Mouse (Mus musculus): ENCODE measurements at regions not wholly inside any gene's neighbourhood (a gene's known extent, or its start where the extent isn't known, plus 50 kb on each side); places are given as distances from the start of the nearest gene placed in this dataset.

DNA sequence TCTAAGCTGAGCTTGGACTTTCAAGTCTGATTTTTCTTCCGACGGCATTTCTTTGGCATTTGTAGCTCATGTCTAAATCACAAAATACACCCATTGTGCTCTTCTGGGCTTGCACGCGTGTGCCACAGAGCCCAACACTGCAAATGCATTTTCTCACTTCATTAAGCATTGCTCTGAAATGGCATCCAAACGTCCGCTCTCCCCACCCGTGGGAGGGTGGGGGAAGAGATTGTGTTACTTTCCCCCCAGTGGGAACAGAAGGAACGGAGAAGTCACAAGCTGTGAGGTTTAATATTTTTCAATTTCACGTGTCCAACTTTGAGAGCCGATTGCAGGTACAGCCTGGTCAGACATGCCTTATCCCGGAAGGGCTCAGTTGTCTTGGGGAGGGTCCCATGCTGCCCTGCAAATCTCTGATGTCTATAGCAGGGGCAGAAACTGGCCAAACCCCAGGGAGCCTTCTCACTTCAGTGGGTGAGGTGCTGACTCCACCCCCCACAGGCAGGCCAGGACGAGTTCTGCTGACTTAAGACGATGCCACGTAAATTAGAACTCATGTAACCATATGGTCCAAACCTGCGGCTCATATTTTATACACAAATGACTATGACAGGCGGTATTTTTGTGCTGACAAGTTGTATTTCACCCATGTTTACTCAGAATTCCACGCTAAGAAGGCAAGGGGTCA, 371.5 kb upstream of the Nfe2l3 start:
- DNase-seq = no peak

DNA sequence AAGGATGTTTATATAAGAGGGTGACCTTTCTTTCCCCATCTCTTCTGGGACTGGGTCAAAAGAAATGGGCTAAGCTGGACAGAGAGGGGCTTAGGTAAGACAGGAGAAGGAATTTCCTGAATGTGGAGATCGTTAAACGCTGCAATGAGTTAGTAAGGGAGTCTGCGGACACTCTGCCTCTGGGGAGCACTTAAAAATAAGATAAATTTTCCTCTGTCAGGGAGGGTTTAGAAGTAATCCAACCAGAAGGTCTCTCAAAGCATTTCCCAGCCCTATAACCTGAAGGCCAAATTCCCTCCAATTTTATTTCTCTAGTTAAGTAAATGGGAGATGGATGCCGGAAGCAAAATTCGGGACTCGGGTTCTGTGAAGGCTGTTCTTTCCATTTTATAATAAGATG, 367.3 kb upstream of the Nfe2l3 start:
- DNase-seq = no peak

- no peak for DNase-seq
Measured at GRCm38 (mm10) chr6:51067332-51067731, 365.1 kb upstream of the Nfe2l3 start.

GRCm38 (mm10) chr6:51069945-51070344, 362.5 kb upstream of the Nfe2l3 start:
- no peak for DNase-seq

DNA sequence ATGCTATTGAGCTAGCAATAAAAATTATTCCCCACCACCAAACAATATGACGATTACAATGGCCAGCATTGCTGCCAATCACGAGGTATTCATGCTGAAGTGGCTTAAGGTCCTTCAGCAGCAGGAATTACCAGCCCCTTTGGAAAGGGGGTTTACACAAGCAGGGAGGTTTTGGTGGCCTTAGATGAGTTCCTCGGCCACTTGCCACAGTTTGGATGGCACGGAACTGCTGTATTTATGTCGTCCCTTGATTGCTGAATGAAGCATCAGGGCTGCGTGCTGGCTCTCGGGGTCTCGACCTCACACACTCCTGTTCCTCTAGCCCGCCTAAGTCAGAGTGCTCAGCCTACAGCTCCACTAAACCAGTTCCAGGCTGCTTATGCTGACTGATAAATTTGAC, 361.2 kb upstream of the Nfe2l3 start:
- DNase-seq = no peak

- DNase-seq = no peak
Measured at GRCm38 (mm10) chr6:51075026-51075425, 357.4 kb upstream of the Nfe2l3 start.

DNA sequence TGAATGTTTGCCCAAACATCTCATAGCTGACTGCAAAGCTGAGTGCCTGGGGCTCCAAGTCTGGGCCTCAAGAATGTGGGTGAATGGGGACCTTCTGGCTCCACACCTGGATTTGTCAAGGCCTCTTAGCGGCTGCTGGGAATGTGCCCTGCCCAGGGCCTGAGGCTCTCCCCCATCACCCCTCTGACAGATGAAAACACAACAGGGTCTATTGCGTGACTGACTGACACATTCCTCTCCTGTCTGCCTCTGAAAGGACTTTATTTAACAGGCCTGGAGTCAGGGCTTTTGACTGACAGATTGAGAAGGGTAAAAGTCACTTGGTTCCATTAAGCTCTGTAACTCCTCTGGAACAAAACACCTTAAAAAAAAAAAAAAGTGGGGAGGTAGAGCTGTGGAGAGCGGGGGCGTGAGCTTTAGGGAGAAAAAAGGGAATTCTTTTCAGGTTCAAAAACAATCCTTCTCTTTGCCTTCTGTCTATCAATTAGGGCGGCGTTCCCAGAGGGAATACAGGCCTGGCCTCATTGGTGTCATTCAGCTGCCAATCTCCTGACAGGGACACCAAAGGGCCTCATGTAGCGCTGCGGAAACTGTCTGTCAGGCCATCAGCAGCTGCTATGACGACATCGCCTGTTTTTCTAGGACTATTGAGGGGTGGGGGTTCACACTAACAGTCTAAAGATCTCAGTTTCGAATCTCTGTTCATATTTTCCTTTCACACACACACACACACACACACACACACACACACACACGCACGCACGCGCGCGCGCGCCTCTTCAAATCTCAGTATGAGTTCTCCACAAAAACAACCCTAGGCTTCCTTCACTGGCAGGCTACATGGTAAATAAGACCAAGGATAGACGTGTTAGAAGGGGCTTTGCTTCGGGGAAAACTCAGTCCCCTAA, 355.4 kb upstream of the Nfe2l3 start:
- DNase-seq = no peak

DNA sequence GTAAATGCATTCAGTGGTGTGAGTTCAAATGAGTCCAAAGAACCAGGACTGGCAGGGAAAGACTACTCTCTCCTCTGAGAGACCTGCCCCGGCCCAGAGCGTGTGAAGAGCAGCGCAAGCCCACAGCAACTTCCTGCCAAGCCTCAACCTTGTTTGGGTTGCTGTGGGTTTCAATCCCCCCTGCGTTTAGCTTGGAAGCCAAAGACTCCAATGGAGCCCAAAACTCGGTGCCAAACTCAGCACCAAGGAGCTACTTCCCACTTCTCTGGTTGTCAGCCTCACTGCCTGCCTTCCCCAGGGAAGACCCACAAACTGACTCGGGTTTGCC, 354.7 kb upstream of the Nfe2l3 start:
- DNase-seq = no peak

DNA sequence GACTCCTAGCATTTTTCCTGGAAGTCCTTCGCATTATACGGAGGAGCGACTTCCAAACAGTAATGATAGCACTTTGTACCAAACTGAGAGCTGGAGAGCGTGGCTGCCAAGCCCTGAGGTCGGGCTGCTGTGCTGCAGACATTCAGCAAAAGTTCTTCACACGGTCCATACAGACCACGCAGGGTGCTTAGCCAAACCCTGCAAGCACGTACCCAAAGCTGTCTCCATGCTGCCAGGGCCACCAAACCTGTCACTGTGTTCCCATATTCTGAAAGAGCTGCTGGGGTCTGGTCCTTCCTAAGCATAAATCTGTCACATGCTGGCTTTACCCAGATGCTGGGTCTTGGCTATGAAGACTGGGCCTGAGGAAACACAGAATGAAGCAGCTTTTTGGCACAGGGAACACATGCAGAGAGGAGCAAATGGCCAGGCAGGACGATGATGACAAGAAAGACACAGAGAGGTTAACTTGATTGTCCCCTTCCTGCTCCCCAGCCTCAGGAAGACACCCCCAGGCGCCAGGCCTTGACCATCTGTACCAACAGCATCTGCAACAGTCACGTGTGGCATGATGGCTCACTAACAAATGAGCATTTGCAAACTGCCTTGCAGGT, 354.0 kb upstream of the Nfe2l3 start:
- no peak for DNase-seq

DNA sequence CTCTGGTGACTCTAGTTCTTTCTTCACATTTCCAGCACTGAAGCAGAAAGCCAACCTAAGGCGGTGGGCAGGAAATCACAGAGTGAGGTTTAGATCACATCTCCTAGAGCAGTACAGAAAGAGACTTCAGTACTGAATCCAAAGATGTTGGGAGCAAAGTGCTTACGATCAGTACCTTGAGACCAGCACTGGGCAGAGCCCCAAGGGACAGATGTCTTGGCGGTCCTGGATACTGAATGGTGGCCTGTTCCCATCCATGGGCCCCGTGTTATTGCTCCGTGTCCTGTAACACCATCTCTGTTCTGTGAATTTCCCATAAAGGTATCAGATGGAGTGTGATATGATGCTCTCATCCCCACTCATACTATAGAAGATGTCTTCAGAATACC, 353.5 kb upstream of the Nfe2l3 start:
- no peak for DNase-seq

DNA sequence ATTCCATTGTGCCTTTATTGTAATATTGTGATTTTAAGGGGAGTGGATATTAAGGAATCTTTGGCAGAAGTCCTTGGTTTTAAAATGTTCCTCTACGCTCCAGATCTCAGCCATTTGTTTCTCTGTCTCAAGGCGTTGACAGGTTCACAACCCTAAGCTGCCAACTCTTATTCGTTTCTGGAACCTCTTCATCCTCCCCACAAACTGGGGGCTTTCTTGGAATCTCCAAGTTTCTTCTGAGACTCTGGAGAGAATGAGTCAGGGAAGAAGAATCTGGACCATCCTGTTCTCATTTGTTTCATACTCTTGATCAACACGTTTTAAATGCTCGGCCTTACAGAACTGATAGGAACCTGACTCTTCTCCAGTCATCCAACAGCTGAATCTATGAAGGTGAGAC, 351.4 kb upstream of the Nfe2l3 start:
- no peak for DNase-seq

DNA sequence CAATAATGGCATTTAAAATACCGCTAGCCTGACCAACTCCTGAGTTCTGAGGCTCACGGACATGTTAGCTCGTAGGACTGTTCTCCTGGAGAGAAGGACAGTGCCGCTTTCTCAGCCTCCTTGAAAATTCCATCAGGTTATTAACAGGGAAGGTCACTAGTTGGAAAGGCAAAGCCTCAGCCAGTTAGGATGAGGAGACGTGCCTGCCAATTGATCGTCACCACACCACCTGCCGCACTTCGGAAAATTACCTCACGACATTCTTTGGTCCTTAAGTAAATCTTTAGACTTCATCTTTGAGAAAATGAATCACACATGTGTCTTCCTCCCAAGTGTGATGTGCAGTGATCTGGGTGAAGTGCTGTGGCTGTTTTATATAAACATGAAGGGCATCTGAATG, 347.8 kb upstream of the Nfe2l3 start:
- no peak for DNase-seq

GRCm38 (mm10) chr6:51085547-51085946, 346.9 kb upstream of the Nfe2l3 start:
- DNase-seq = no peak

DNA sequence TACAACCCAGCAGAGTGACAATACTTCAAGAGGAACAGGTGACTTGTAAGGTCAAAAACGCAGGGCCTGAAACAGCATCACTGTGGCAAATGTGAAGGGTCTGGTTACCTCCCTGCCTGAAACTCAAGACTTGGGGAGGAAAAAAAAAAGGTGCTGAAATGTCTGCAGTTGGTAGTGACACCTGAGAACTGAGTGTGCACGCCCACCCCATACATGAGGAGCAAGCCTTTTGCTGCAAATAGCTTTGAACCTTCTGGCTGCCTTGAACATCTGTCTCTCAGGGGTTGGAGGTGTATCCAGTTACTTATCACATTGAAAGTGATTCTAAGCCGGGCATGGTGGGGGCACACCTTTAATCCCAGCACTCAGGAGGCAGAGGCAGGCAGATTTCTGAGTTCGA, 346.1 kb upstream of the Nfe2l3 start:
- no peak for DNase-seq

DNA sequence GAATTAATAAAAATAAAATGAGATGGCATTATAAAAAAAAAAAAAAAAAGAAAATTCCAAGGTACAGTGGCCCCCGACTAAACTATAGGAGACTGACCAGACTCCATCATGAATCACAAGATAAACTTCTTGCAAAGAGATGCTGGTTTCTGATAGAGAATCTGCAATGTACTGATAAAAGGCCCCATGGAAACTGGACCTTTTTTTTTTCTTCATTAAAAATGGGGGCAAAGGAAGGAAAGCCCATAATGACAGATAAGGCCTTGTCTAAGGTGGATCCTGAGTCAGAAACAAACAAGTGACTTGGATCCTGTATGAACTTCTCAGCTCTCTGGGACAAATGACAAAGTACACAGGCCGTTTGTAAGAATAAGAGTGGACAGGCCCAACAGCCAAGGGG, 344.7 kb upstream of the Nfe2l3 start:
- DNase-seq = no peak

DNA sequence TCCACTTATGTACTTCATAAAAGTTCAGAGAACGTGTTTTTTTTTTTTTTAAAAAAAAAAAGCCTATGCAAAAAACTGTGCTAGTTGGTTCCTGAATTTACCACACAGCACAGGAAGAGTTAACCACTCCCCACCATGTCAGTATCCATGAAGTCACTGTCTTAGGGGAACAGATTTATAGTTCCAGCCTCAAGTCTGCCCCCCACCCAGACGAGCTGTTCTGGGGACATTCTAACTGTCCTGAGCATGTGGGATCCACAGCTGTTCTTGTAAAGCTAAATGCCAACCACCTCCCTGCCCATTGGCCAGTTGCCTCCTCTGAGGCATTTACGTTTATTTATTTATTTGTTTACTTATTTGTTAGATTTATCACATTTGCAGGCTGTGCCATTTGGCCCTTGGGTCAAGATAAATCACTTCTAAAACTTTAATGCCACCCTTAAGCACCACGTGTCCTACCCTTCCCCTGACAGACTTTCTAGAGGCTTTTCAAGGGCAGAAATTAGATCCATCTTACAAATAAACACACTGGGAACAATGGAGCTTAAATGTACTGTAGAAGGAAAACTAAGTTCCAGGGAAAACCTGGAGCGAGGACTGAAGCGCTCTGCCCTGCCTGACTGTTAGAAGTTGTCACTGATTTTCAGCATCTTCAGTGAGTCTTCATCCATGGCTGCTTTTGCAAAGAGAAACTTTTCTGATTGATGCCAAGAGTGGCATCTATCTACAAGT, 343.7 kb upstream of the Nfe2l3 start:
- no peak for DNase-seq

DNA sequence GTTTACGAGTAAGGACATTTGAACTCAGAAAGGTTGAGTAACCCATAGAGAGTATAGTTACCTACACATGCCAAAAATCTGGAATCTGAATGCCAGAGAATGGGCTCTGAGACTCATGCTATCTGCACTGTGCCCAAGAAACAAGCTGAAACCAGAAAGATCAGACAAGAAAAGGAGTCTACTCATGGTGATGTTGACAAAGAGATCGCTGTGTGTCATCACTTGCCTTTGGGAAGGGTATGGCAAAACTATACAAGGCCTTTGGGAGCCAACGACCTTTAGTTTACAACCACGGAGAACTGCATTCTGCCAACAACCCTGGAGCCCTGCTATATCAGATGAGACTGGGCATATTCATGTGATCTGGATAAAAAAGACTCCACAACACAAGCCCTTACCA, 339.3 kb upstream of the Nfe2l3 start:
- DNase-seq = no peak

GRCm38 (mm10) chr6:51094304-51094703, 338.2 kb upstream of the Nfe2l3 start:
- DNase-seq = no peak

DNA sequence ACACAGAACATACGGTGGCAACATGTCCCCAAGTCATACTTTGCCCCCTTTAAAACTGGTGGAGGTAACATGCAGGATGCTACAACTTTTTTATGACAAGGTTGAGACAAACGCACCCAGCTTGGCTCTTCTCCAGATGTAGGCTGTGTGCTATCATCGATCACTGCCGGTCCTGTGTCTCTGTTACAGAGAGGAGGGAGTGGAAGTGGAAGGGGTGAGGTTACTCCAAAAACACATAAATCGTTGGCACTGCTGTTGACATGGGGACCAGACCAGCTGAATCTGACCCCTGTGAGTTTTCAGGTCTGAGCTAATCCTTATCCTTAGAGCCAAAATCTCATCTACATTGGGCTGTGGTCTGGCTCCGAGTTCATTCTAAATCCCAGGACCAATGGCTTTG, 335.0 kb upstream of the Nfe2l3 start:
- DNase-seq = no peak

DNA sequence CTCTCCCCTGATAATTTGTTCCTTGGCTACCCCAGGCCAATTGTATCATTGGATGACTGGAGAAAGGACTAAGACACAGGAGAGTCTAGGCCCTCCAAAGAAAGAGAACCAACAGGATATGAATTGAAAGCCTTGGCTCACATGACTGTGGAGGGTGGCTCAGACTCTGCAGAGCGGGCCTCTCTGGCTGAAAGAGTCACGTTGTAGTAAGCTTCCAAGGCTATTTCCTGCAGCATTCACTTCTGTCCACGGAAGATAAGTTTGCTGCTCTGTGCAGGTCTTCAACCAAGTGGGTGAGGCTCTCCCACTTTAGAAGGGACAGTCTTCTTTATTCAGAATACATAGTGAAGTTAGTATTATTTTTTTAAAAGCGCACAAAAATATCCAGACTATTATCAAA, 332.1 kb upstream of the Nfe2l3 start:
- DNase-seq = no peak

DNA sequence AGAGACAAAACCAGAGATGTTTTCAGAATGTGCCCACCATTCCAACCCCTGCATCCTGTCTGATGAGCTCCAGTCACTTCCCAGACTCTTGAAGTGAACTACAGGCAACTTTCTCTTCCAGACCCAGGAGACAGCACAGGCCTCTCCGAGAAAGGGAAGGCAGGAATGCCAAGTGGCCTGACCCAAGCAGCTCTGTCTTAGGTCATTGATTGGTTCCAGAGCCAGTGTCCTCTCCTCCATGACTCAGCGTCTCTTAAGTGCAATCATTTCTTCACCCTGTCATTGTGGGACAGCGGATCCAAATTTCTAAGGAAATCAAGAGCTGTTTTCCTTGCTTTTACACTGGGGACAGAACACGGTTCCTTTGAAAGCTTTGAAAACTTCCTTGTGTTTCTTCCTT, 329.2 kb upstream of the Nfe2l3 start:
- DNase-seq = no peak

- DNase-seq = no peak
Measured at GRCm38 (mm10) chr6:51104336-51104735, 328.1 kb upstream of the Nfe2l3 start.

Measured in adrenal gland, adult 2 months (tissue).